Mouse (Mus musculus) midbrain, embryonic 14.5 days (tissue): ENCODE measurements around the gene Nat8f2. TPM values are rescaled to one million over a fixed set of nuclear protein-coding genes. Genes with fewer than 3 reads are reported as not detected.
"Not testable (repeated sequence)": the region's sequence is repeated elsewhere in the genome, so short reads cannot be mapped to it uniquely, and the experiment has no call there.

Source experiments
- ATAC-seq: fragments of 200-750 bp; cut with Nextera tagmentation; 2 replicates; pipeline ENCODE4 v1.8.0; 2017; ENCODE audit warnings: moderate number of reproducible peaks, moderate library complexity; ENCODE audit not compliant: low FRiP score, low TSS enrichment
- DNase-seq: peaks from one replicate; pipeline ENCODE4 v3.0.0-alpha.2; 2015
- H3K27ac ChIP-seq: fragments of 300-500 bp; sonication (generic); replicated peaks from 2 replicates; pipeline ENCODE4 v1.5.1; 2014; ENCODE audit warnings: mild to moderate bottlenecking, low read depth, low read length, moderate library complexity
- H3K27me3 ChIP-seq: fragments of 300-500 bp; sonication (generic); 2 replicates; pipeline ENCODE4 v1.6.1; 2014; ENCODE audit warnings: low read length, control low read depth, mixed read lengths; ENCODE audit not compliant: control insufficient read depth, insufficient read depth
- H3K36me3 ChIP-seq: fragments of 300-500 bp; sonication (generic); 2 replicates; pipeline ENCODE4 v1.6.1; 2014; ENCODE audit warnings: low read length, control low read depth; ENCODE audit not compliant: control insufficient read depth, insufficient read depth
- H3K4me1 ChIP-seq: fragments of 300-500 bp; sonication (generic); 2 replicates; pipeline ENCODE4 v1.6.1; 2014; ENCODE audit warnings: mild to moderate bottlenecking, antibody characterized with exemption, low read length, control low read depth; ENCODE audit not compliant: control insufficient read depth, insufficient read depth
- H3K4me2 ChIP-seq: fragments of 300-500 bp; sonication (generic); 2 replicates; pipeline ENCODE4 v1.6.1; 2014; ENCODE audit warnings: mild to moderate bottlenecking, low read length, moderate library complexity
- H3K4me3 ChIP-seq: fragments of 300-500 bp; sonication (generic); replicated peaks from 2 replicates; pipeline ENCODE4 v1.5.1; 2014; ENCODE audit warnings: low read depth, low read length
- H3K9ac ChIP-seq: fragments of 300-500 bp; sonication (generic); replicated peaks from 2 replicates; pipeline ENCODE4 v1.6.1; 2014; ENCODE audit warnings: mild to moderate bottlenecking, low read length, moderate library complexity
- H3K9me3 ChIP-seq: fragments of 300-500 bp; sonication (generic); 2 replicates; pipeline ENCODE4 v1.6.1; 2016; ENCODE audit warnings: low read length, control low read depth, mixed read lengths; ENCODE audit not compliant: control insufficient read depth
- WGBS: fragments of 180-500 bp; shearing (Covaris S2); extraction: QIAGEN DNeasy Blood & Tissue Kit; methylation state at CpG from one replicate; pipeline ENCODE4 v1.1.7; 2014; 5-methylcytosine and 5-hydroxymethylcytosine counted together
- polyA plus RNA-seq: library from polyadenylated mRNA; unstranded; fragments of >200 nt; fragmentation: Nextera tagmentation; extraction: Ambion mirVana; gene quantifications from 2 replicates; pipeline ENCODE4 v1.2.1, GENCODE M21; 2014

The Nat8f2 gene
- polyA plus RNA-seq, 1 experiment from 2014 or later, result not detected

DNA sequence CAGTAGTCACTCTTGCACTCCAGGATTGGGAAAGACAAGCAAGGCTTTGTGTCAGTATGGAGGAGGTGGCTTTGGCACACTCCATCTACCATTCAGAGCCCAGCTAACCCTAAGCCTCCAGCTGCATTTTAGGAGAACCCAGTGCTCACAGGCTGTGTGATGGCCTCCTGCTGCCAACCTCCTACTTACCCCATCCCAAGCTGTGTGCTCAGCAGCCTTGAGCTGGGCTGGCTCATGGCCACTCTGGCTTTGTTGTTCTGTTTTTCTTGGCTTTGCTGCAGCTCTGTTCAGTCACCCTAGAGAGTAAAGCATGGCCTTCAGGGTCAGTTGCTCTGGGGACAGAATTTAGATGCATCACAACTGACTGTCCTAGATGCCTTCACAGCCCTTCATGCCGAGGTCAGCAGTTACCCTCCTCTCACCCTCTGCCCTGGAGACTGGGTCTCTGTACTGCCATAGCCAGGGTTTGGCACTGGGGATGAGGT is 12.7 kb downstream of the Nat8f2 start:
- Histone ChIP-seq H3K9me3 (no peaks in the 10 kb centered on the region), H3K4me2 (no peak overlapping the region), H3K9ac (no peak overlapping the region), H3K27ac (no peak overlapping the region), H3K27me3 (no peaks in the 10 kb centered on the region), H3K4me3 (no peak overlapping the region), H3K4me1 (no peaks in the 10 kb centered on the region), H3K36me3 (no peaks in the 10 kb centered on the region)
- DNase-seq (peak; percentile 25), ATAC-seq (peak; percentile 17; the same call in 1 of the 2 replicates)
- WGBS, result 75% methylated on average over 1 of the region's 1 CpGs

- Histone ChIP-seq H3K27me3 (no peaks in the 10 kb centered on the region), H3K9ac (no peak overlapping the region), H3K4me1 (no peaks in the 10 kb centered on the region), H3K4me2 (no peak overlapping the region), H3K36me3 (no peaks in the 10 kb centered on the region), H3K9me3 (no peaks in the 10 kb centered on the region), H3K27ac (no peak overlapping the region), H3K4me3 (no peak overlapping the region)
- DNase-seq (no peak), ATAC-seq (no peak)
- 85% methylated on average over 3 of the region's 3 CpGs for WGBS
Measured at GRCm38 (mm10) chr6:85853481-85853880, 15.5 kb downstream of the Nat8f2 start.

DNA sequence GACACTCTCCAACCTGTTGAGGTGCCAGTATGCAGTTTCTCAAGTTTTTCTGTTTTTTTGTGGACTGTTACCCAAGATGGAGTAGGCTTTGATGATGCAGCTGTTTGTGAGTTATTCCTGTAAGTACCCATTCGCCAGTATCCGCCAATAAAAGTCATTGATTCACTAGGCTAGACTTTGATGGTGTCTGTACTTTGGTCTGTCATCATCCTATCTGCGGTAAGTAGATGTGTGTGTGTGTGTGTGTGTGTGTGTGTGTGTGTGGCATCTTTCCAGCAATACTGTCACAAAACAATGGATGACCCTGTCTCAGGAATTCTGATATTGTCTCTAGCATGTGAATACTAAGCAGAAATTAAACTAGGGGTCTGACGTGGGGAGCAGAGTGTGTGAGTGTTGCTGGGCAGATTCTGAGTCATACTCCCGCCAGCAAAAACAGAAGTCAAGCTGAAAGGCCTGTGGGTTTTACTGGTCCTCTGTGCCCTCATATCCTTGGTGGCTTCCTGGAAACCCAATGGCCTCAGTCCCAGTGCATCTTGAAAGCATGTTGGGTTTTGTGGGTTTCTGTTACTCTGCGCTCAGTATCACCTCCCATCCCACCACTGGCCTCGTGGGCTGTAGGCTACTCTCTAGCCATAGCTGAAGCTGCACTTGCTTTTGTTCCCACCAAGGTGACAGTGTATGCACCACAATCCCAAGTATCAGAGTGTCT is 17.7 kb downstream of the Nat8f2 start:
- H3K4me3 ChIP-seq, result no peak overlapping the region
- H3K9ac ChIP-seq, result no peak overlapping the region
- 91% methylated on average over 7 of the region's 7 CpGs for WGBS
- no peaks in the 10 kb centered on the region for H3K27me3 ChIP-seq
- H3K4me2 ChIP-seq, result no peak overlapping the region
- ATAC-seq, result no peak
- DNase-seq, result no peak
- H3K4me1 ChIP-seq, result no peaks in the 10 kb centered on the region
- H3K27ac ChIP-seq, result no peak overlapping the region
- no peaks in the 10 kb centered on the region for H3K36me3 ChIP-seq
- H3K9me3 ChIP-seq, result no peaks in the 10 kb centered on the region

GRCm38 (mm10) chr6:85849240-85849639 is 19.7 kb downstream of the Nat8f2 start:
- H3K4me2 ChIP-seq, result no peak overlapping the region
- no peak for ATAC-seq
- DNase-seq, result no peak
- no peaks in the 10 kb centered on the region for H3K36me3 ChIP-seq
- no peaks in the 10 kb centered on the region for H3K27me3 ChIP-seq
- H3K9me3 ChIP-seq, result no peaks in the 10 kb centered on the region
- H3K4me1 ChIP-seq, result no peaks in the 10 kb centered on the region
- H3K9ac ChIP-seq, result no peak overlapping the region
- no peak overlapping the region for H3K4me3 ChIP-seq
- 15% methylated on average over 2 of the region's 2 CpGs for WGBS
- H3K27ac ChIP-seq, result no peak overlapping the region

GRCm38 (mm10) chr6:85848140-85848539 is 20.8 kb downstream of the Nat8f2 start:
- Histone ChIP-seq H3K9me3 (no peaks in the 10 kb centered on the region), H3K4me2 (no peak overlapping the region), H3K9ac (no peak overlapping the region), H3K4me3 (no peak overlapping the region), H3K27ac (no peak overlapping the region), H3K36me3 (no peaks in the 10 kb centered on the region), H3K4me1 (no peaks in the 10 kb centered on the region), H3K27me3 (no peaks in the 10 kb centered on the region)
- 92% methylated on average over 4 of the region's 4 CpGs for WGBS
- ATAC-seq, result no peak
- no peak for DNase-seq

DNA sequence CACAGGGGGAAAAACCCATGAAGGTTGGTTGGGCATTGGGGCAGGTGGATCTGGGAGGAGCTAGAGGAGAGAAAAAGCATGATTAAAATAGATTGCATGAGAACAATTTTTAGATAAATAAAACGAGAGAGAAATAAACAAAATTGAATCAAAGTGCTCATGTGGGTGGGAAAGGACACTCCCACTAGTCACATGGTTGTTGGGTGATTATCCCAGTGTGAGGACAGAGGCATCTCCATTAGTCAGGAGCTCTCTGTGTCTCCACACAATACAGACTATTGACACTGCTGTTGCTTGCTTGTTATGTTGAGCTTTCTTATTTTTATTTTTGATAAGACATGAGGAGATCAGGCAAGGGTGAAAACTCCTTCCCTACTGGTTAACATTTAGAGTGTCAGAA is 22.0 kb downstream of the Nat8f2 start:
- Histone ChIP-seq H3K4me3 (no peak overlapping the region), H3K4me2 (no peak overlapping the region), H3K36me3 (no peaks in the 10 kb centered on the region), H3K9me3 (no peaks in the 10 kb centered on the region), H3K27me3 (no peaks in the 10 kb centered on the region), H3K9ac (no peak overlapping the region), H3K4me1 (no peaks in the 10 kb centered on the region), H3K27ac (no peak overlapping the region)
- 42% methylated on average over 1 of the region's 1 CpGs for WGBS
- ATAC-seq (no peak), DNase-seq (no peak)

GRCm38 (mm10) chr6:85843677-85844458 is 25.1 kb downstream of the Nat8f2 start:
- not testable (repeated sequence) for H3K27ac ChIP-seq, H3K36me3 ChIP-seq, H3K4me3 ChIP-seq, H3K4me2 ChIP-seq, H3K9ac ChIP-seq, H3K27me3 ChIP-seq, ATAC-seq, DNase-seq, H3K9me3 ChIP-seq, H3K4me1 ChIP-seq
- 70% methylated on average over 25 of the region's 25 CpGs for WGBS

DNA sequence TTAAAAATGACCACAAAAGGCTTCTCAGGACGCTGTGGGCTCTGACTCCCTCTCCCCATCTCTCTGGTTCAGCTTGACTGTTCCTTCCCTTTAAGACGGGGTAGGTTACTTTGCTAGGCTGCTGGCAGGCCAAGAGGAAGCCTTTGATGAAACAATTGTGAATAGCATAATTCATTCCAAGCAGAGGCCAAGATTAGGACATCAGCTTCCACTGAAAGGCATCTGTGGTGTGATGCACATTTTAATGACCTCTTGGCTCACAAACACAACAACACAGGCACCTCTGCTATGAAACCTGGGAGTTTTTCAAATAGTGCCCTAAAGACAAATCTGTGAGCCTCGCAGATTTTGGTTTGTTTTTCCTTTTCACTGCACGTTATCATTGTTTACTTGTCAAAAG is 29.0 kb downstream of the Nat8f2 start:
- DNase-seq (peak; percentile 41), ATAC-seq (no peak)
- Histone ChIP-seq H3K4me2 (no peak overlapping the region), H3K9me3 (no peaks in the 10 kb centered on the region), H3K9ac (no peak overlapping the region), H3K36me3 (no peaks in the 10 kb centered on the region), H3K27me3 (no peaks in the 10 kb centered on the region), H3K4me1 (no peaks in the 10 kb centered on the region), H3K4me3 (no peak overlapping the region), H3K27ac (no peak overlapping the region)
- WGBS, result 31% methylated on average over 4 of the region's 4 CpGs

DNA sequence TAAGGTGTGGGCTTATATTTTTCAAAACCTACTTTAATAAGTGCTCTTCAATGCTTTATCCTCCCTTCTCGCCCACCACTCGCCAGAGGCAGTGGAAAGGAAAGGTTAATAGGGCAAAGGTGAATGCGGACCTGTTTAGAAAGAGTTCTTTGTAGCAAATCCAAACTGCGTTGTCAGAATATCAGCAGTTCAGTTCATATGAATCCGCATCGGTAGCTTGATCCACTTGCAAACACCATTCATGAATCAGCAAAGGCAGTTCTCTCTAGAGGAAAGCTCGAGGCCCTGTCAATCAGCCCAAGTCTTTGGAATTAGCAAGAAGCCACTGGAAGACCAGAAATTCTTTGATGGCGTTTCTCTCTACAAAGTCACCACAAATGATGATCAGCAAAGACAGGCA is 30.3 kb downstream of the Nat8f2 start:
- Histone ChIP-seq H3K4me3 (no peak overlapping the region), H3K27ac (no peak overlapping the region), H3K4me1 (no peaks in the 10 kb centered on the region), H3K27me3 (no peaks in the 10 kb centered on the region), H3K9ac (no peak overlapping the region), H3K4me2 (no peak overlapping the region), H3K9me3 (no peaks in the 10 kb centered on the region), H3K36me3 (no peaks in the 10 kb centered on the region)
- no peak for DNase-seq
- ATAC-seq, result no peak
- 58% methylated on average over 8 of the region's 8 CpGs for WGBS
